Mouse (Mus musculus) cerebral cortex, adult 2 months (tissue): ENCODE data around the gene Rere.

Experiments used
- WGBS: fragments of 180-500 bp; shearing (Covaris S2); methylation state at CpG from one replicate; pipeline ENCODE4 v1.1.7; 2018; 5-methylcytosine and 5-hydroxymethylcytosine counted together

Rere gene

DNA sequence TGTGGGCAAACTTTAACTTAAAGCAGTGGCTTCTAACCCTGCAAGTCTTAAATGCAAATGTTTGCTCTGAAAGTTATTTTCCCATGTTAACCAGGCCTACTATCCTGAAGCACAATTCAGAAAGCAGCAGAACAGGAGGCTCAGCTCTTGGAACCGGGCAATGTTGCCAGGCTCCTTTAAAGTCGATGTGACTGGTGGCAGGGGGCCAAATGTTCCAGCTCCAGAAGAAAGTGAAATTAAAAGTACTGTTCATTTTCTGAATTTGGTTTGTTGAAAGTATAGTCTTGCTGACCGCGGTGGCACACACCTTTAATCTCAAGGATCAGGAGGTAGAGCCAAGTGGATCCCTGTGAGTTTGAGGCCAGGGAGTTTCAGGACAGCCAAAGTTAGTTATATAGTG, 180.9 kb downstream of the Rere start:
- WGBS = 26% methylated on average over 4 of the region's 4 CpGs

DNA sequence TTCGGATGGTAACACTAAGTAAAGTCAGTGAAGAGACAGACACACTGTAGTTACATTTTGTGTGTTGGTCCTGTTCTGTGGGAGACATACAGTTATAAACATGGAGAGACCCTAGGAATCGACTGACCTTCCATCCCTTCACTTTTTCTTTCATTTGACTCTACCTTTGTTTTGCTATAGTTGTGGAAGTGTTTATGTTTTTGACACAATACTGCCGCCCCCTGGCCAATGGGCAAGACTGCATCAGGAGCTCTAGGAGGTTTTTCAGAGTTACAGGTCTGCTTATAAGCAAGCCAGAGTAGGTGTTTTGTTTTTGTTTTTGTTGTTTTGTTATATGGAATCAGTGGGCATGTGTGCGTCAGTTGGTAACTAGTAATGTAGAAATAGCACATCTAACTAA, 184.3 kb downstream of the Rere start:
- WGBS = 47% methylated on average over 4 of the region's 4 CpGs

DNA sequence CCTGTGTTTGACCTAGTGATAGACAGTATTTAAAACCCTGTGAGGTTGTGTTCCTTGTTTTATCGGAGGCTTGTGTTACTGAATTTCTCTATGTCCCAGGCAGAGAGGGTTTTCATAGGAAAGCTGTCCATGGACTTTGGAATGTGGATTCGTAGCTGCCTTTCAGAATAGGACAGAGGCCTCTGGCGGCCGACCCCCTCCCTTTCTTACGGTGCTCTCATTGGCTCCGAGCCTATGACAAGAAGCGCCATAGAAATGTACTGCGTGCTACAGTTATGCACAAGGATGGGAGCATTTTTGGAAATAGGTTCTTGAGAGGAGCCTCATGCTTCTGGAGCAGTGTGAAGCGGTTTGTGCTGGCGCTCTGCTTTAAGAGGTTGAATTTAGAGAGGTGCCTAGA, 187.8 kb downstream of the Rere start:
- 61% methylated on average over 10 of the region's 10 CpGs for WGBS

DNA sequence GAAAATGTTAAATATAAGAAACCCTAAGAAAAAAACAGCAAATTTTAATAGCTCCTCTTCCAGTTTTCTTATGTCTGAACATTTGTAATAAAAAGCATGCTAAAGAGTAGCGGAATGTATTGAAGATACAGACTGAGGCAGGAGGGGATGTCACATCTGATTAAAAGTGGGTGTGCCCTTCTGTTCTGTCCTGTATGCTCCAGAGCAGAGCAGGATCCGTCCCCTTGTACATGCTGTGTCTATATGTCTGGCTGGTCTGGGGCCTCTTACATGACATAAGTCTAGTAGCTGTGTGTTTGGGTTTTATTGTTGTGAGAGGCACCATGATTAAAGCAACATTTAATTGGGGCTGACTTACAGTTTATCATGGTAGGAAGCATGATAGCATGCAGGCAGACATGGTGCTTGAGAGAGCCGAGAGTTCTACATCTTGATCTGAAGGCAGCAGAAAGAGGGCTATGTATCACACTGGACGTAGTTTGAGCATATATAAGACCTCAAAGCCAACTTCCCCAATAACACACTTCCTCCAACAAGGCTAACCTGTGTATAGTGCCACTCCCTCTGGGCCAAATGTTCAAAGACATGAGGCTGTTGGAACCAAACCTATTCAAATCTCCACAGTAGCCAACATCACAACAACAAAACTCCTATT, 189.4 kb downstream of the Rere start:
- WGBS = 92% methylated on average over 4 of the region's 4 CpGs

DNA sequence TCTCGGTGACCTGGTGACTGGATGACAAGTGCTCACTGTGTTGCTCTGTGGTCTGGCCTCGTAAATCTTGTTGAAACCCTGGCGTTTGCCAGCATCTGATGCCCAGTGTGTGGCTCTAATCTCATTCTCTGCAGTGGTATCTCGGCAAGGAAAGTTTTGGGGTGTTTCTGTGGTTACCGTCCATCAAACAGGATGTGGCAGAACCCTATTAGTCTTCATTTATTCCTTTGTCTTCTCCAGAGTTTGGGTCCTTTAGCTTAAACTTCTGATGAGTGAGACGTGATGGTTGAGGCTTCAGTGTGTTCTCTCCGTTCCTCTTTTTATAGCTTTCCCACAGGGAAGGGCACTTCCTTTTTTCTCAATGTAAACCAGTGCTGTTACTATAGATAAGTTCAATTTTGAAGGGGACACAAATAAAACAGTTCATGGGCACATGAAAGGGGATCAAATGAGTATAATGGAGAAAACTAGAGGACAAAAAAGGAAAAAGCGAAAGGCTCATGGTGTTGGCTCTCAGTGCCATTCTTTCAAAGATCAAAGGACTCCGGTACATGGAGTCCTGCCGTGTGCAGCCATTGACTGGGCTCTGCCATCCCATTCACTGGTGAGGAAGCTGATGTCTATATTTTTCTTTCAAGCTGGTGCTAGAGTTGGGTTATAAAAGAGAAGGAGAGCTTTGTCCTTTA, 191.4 kb downstream of the Rere start:
- WGBS = 49% methylated on average over 10 of the region's 10 CpGs

DNA sequence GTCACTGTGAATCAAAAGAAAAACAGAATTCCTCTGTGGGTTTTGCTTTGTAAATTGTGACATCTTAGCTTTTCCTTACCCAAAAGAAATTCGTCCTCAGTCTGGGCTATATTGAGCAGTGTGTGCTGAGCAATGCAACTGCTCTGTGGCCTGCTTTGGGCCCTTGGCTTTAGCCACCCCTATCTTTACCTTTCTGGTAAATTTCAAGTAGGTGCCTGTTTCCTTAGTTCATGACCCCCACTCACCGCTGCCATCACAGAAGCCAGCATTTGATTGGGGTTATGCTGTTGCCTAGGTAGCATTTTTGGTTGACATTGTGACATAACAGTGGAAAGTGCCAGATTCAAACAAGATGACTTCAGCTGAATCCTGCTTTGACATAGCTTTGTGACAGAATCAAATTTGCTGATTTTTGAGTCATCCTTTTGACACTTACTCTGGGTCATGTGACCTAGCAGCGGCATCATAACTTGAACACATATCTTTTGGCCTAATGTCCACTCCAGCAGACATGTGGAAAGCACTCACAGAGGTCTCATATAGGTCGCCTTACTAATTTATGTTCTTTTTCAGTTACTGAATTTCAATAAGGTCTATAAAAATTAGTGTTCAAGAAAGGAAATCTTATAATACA, 192.1 kb downstream of the Rere start:
- 59% methylated on average over 4 of the region's 4 CpGs for WGBS

DNA sequence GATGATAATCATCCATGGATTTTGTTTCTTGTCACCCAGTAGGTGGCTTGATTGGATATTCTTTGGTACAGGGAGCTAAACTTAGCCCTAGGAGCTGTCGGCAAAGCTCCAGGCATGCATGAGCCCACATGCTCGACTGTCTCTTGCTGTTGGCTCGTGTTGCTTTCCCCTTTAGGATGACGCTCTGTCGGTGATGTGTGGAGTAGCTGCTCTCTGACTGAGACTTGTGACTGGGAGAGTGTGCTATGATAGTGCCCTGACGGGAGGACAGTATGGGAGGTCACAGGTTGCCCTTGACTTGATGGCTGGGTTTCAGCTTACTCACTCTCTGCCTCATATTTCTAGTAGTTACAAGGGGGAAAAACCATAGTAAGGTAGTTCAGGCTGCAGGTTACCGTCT, 192.6 kb downstream of the Rere start:
- WGBS = 53% methylated on average over 7 of the region's 7 CpGs

DNA sequence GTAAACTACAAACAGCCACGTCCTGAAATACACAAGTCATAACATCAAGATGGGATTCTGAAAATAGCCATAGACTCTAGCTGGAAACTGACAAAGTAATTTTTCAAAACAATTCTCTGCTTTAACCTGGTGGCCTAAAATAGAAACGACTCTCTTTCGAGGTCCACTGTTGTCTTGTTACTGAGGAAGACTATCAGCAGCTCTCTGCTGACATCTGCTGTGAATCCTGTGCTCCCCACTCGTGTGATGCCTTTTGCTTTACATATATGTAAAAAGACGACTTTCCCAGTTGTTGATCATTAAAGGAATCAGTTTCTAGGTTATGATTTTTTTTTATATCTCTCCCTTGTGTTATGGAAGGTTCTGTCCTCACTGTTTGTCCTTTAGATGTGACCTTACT, 194.8 kb downstream of the Rere start:
- 28% methylated on average over 5 of the region's 5 CpGs for WGBS

DNA sequence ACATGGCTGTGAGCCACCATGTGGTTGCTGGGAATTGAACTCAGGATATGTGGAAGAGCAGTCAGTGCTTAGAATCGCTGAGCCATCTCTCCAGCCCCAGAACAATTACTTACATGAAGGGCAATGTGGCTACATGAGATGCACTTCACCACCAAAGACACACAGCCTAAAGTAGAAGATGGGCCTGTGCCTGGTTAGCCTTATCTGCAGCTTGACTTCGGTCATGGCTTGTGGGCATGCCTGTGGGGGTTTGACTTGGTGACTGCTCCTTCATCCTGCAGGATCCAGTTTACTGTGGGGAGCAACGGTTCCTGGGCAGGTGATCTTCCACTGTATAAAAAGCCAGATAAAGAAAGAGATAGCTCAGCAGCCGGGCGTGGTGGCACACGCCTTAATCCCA, 196.6 kb downstream of the Rere start:
- 94% methylated on average over 6 of the region's 6 CpGs for WGBS

DNA sequence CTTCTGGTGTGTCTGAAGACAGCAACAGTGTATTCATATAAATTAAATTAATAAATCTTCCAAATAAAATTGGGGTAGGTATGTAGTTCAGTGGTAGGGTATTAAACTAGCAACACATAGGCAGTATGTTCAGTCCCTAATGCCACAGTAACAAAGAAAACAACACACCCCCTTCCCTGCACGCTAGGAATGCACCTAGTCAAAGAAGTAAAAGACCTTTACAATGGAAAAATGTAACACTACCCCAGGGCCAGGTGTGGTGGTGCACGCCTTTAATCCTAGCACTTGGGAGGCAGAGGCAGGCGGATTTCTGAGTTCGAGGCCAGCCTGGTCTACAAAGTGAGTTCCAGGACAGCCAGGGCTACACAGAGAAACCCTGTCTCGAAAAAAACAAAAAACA, 201.6 kb downstream of the Rere start:
- WGBS = 94% methylated on average over 5 of the region's 5 CpGs

DNA sequence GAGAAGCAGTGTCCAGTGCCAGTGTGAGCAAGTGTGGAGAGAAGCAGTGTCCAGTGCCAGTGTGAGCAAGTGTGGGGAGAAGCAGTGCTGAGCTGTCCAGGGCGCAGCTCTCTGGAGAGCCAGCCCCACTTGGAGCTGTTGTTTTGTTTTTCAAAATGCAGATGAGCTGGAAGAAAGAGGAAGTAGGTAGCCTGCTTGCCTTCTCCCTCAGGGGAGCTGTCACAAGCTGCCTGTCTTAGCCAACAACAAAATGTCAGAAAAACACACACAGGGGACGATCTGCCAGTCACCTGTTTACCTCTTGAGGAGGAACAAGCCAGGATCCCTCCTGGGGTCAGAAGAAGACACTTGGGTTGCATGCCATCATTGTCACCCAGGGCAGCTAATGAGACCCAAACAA, 204.7 kb downstream of the Rere start:
- WGBS = 42% methylated on average over 2 of the region's 2 CpGs

DNA sequence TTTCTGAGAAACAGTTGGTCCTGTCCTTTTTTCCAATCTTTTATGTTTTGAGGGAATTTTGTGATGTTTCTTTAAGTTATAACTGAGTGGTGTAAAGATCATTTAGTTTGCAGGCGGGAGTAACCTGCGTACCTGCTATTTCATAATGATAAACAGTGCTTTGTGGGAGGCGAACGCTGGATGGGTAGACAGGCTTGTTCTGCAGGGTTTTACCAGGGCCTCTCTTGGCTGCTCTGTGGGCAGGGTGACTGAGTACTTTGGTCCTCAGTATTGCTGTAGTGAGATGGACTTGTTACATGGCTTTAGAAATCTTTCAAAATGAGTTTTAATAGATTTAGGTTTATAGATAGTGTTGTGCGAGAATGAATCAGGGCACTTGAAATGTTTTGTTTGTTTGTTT, 205.7 kb downstream of the Rere start:
- WGBS = 61% methylated on average over 5 of the region's 5 CpGs

DNA sequence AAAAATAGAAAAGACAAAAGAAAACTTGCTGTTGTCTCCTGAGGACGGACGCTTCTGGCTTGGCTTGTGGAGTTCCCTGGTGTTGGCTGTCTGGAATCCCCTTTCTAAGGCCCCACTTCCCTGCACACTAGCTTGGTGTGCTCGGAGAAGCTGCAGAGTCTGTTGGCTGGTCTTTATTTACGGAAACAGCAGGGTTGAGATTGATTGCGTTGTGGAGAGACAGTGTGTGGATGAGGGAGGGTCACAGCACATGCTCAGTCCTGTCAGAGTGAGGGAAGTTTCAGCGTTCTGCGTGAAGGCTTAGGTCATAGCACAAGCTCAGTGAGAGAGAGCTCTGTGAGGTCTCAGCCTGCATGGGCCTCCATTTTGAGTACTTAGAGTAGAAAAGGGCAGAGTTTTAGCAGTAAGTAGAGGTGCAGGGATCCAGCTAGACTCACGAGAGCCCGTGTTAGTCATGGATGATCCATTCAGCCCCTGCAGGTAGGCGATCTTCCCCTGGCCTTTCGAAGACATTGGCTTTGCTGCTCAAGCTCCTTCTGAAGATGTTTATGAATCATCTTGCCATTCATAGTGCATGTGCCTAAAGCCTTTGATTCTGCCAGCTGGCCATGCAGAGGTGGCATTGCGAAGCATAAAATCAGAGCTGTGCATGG, 206.8 kb downstream of the Rere start:
- WGBS = 7% methylated on average over 12 of the region's 12 CpGs

DNA sequence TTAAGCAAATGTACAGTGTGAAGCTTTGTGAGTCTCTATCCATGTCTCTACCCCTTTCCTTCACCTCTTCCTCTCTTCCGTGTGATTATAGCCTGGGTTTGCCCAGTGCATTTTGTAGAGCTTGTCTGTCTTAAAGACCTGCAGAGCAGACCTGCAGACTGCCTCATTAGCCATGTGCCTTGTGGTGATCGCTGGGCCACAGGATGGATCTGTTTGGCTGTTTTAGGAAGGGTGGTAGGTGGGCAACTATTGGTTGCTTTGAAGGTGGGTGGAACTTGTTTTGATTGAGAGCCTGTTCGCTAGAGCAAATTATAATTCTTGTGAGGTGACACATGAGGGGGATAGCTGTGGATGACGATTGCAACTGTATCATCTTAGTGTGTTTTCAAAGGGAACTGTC, 207.3 kb downstream of the Rere start:
- WGBS = 15% methylated on average over 4 of the region's 4 CpGs

DNA sequence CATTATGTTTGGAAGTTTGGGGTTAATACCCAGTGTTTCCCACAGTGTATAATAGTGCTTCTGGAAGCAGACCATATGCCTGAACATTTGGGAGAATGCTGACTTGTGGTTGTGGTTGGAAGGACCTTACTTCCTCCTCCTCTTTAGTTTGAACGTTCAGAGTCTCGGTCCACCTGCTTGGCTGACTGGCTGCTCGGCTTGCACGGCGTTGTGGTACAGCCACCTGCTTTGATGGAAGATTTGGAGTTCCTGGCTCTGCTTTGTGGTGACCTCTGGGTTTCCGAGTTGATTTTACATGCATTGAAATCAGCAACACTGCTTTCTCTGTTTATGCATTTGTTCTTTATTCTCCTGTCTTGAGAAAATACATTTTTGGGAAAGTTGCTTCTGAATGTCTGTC, 208.6 kb downstream of the Rere start:
- WGBS = 39% methylated on average over 6 of the region's 6 CpGs

DNA sequence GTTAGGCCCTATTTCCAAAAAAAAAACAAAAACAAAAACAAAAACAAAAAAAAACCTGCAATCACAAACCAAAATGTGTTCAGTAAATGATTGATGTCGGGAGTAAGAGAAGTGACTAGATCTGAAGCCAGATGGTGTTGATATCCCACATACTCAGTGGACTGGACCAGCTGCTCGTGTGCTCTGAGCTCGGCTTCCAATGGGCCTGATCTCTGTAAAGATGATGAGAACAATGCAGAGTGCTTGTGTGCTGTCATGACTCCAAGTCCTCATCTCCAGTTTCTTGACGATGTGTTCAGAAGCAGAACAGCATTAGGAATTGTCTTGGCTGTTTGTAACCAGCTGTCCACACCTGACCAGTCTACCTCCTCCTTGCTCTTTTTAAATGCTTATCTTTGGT, 210.3 kb downstream of the Rere start:
- 41% methylated on average over 4 of the region's 4 CpGs for WGBS

DNA sequence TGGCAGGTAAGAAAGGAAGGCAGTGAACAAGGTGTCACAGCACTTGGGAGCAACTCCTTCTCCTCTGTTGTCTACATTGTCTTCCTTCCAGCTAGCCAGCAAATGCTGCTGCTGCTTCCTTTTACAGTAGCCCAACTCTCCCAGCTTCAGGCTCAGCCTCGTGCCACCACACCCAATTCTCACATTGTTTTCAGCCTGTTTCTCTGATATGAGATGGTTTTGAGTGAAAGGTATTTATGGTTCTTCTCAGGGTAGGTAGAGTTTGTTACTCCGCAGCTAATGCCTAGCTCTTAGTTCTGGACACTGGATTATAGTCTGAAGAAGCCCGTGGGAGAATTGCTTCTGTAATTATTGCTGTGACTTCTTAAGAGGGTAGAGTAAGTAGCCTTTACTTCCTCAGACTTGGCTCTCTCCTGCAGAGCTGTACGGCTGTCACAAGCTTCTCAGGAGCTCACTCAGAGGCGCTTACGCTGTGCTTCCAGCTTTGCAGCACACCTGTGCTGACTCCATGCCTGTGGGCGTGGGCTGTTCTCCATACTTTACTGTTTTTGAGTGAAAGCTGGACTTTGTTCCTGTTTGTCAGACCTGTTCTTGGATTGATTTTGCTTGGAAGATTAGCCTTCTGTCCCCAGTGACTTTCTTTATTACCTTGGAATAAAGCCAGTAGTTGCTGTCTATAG, 212.0 kb downstream of the Rere start:
- 76% methylated on average over 7 of the region's 7 CpGs for WGBS

DNA sequence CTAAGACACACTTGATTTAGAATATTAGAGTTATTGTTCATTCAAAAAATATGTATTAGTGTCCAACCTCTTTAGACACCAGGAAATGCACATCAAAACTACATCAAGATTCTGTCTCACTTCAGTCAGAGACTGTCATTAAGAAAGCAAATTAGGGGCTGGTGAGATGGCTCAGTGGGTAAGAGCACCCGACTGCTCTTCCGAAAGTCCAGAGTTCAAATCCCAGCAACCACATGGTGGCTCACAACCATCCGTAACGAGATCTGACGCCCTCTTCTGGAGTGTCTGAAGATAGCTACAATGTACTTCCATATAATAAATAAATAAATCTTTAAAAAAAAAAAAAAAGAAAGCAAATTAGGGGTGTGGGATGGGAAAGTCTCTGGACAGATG, 212.5 kb downstream of the Rere start:
- 87% methylated on average over 5 of the region's 5 CpGs for WGBS

DNA sequence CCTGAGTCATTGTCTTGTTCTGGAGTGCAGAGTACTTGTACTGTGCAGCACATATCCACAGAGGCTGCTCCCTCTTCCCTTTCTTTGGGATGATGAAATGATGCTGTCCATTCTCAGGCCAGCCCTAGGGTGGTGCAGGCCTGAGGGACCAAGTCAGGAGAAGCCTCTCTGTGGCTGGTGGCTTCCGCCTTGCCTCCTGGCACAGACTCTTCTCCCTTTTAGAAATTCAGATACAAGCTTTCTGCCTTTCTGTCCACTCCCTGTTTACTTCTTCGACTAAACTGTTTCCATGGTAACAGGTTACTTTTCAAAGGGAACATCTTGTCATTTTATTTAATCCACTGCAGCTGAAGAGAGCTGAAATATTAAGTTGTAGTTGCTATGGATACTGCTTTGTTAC, 214.1 kb downstream of the Rere start:
- 32% methylated on average over 2 of the region's 2 CpGs for WGBS

DNA sequence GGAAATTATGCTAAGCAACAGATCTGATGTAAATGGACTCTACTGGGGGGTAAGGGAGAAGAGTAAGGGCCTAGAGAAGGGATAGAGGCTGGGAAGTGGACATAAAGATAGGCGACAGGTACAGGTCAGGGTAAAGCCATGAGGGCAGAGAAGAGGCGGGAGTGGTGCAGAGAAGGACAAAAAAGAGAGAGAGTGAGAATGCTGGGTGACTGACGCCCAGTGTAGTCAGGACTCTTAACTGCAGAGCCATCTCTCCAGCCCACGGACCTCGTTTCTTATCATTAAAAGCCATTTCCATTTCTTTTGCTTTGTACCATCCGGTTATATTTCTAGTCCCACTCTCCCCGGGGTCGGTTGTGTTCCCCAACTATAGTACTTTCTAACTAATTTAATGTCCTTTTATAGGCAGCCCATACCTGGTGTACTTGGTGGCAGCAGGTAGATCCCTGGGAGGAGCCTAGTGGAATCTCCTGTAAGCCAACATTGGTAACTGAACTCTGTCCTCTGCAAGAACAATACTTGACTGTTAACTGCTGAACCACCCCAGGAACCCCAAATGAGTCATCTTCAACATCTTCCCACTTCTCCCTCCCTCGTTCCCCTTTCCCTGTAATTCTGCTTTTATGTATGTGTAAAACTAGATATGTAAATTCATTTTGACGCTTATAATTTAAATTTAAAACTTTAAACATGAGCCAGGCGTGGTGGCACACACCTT, 223.0 kb downstream of the Rere start:
- 70% methylated on average over 11 of the region's 11 CpGs for WGBS

DNA sequence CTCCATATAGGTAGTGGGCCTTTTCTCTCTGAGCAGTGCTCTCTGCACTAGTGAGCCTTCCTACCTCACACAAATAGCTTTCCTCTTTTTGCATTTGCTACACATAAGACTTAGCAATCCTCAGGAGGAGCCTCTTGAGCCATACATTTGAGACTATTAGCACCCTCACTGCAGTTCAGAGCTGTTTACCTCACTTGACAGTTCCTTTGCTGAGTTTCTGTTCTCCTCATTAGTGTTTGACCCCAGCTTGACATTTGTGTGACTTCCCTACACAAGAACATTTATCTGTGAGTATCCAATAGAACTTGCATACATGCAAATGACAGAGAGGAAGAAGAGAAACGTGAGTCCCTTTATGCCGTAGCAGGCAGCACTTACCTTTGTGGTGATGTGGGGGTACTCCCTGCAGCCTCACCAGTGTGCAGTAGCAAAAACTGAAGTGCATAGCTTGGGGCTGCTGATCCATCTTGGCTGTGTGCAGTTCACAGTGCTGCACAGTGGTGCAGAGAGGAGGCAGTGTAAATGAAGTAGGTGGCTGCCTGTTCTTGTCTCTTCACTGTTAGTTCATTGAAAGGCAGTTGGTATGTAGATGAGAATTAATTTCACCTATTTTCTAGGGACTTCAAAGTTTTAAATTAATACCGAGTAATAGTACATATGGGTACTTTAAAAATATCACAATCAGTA, 227.7 kb downstream of the Rere start:
- 63% methylated on average over 3 of the region's 3 CpGs for WGBS
